Mouse (Mus musculus) liver, embryonic 15.5 days (tissue): Measurements from ENCODE around the gene Nhsl1. TPM values are rescaled to one million over a fixed set of nuclear protein-coding genes. Genes with fewer than 3 reads are reported as not detected.
A peak's percentile ranks its signal among the peaks of the same experiment; 100 is the strongest.

Experiments used
- ATAC-seq: fragments of 200-750 bp; cut with Nextera tagmentation; 2 replicates; pipeline ENCODE4 v1.8.0; 2017; ENCODE audit warnings: moderate number of reproducible peaks, mild to moderate bottlenecking, moderate library complexity; ENCODE audit not compliant: insufficient read depth
- H3K27ac ChIP-seq: fragments of 300-500 bp; sonication (generic); replicated peaks from 2 replicates; pipeline ENCODE4 v1.5.1; 2015; ENCODE audit warnings: mild to moderate bottlenecking, inconsistent platforms
- H3K27me3 ChIP-seq: fragments of 300-500 bp; sonication (generic); 2 replicates; pipeline ENCODE4 v1.6.1; 2015; ENCODE audit warnings: mild to moderate bottlenecking, inconsistent platforms
- H3K36me3 ChIP-seq: fragments of 300-500 bp; sonication (generic); replicated peaks from 2 replicates; pipeline ENCODE4 v1.6.1; 2015; ENCODE audit warnings: moderate library complexity, mild to moderate bottlenecking, inconsistent platforms
- H3K4me1 ChIP-seq: fragments of 300-500 bp; sonication (generic); replicated peaks from 2 replicates; pipeline ENCODE4 v1.6.1; 2015; ENCODE audit warnings: inconsistent platforms
- H3K4me2 ChIP-seq: fragments of 300-500 bp; sonication (generic); 2 replicates; pipeline ENCODE4 v1.6.1; 2015; ENCODE audit warnings: moderate library complexity, mild to moderate bottlenecking, inconsistent platforms
- H3K4me3 ChIP-seq: fragments of 300-500 bp; sonication (generic); replicated peaks from 2 replicates; pipeline ENCODE4 v1.5.1; 2015; ENCODE audit warnings: mild to moderate bottlenecking, inconsistent platforms
- H3K9ac ChIP-seq: fragments of 300-500 bp; sonication (generic); 2 replicates; pipeline ENCODE4 v1.6.1; 2015; ENCODE audit warnings: moderate library complexity, mild to moderate bottlenecking, inconsistent platforms
- H3K9me3 ChIP-seq: fragments of 300-500 bp; sonication (generic); replicated peaks from 2 replicates; pipeline ENCODE4 v1.6.1; 2016; ENCODE audit warnings: inconsistent platforms
- WGBS: fragments of 180-500 bp; shearing (Covaris S2); methylation state at CpG from one replicate; pipeline ENCODE4 v1.1.7; 2015; ENCODE audit warnings: mixed read lengths; ENCODE audit not compliant: insufficient replicate concordance; 5-methylcytosine and 5-hydroxymethylcytosine counted together
- polyA plus RNA-seq: library from polyadenylated mRNA; unstranded; fragments of >200 nt; fragmentation: Nextera tagmentation; extraction: Ambion mirVana; gene quantifications from 2 replicates; pipeline ENCODE4 v1.2.1, GENCODE M21; 2015

Gene Nhsl1
- polyA plus RNA-seq, 1 experiment from 2014 or later = 0.45 TPM

GRCm38 (mm10) chr10:18469279-18470135 is 150.7 kb downstream of the Nhsl1 start:
- no peak overlapping the region for H3K9ac ChIP-seq
- 2% methylated on average over 17 of the region's 17 CpGs for WGBS
- H3K27me3 ChIP-seq = no peaks in the 10 kb centered on the region
- peak overlapping the region; percentile 42 for H3K4me2 ChIP-seq
- H3K4me3 ChIP-seq = no peak overlapping the region
- ATAC-seq = 0 out of 2 replicates have a peak, but pooled peaks have one; percentile 15
- no peaks in the 10 kb centered on the region for H3K9me3 ChIP-seq
- H3K36me3 ChIP-seq = no peaks in the 10 kb centered on the region
- H3K27ac ChIP-seq = no peak overlapping the region
- no peaks in the 10 kb centered on the region; the same call in 1 of the 2 replicates for H3K4me1 ChIP-seq

GRCm38 (mm10) chr10:18470351-18471060 is 151.7 kb downstream of the Nhsl1 start:
- Histone ChIP-seq H3K4me1 (no peaks in the 10 kb centered on the region; the same call in 1 of the 2 replicates), H3K4me3 (no peak overlapping the region), H3K27me3 (no peaks in the 10 kb centered on the region), H3K9ac (no peak overlapping the region), H3K9me3 (no peaks in the 10 kb centered on the region), H3K27ac (no peak overlapping the region), H3K36me3 (no peaks in the 10 kb centered on the region), H3K4me2 (no peak overlapping the region)
- WGBS = 57% methylated on average over 20 of the region's 20 CpGs
- ATAC-seq = no peak

- H3K4me3 ChIP-seq = no peak overlapping the region
- WGBS = 69% methylated on average over 5 of the region's 5 CpGs
- H3K9ac ChIP-seq = no peak overlapping the region
- ATAC-seq = no peak
- H3K36me3 ChIP-seq = no peaks in the 10 kb centered on the region
- no peaks in the 10 kb centered on the region; the same call in 1 of the 2 replicates for H3K4me1 ChIP-seq
- H3K9me3 ChIP-seq = no peaks in the 10 kb centered on the region
- no peaks in the 10 kb centered on the region for H3K27me3 ChIP-seq
- H3K27ac ChIP-seq = no peak overlapping the region
- no peak overlapping the region for H3K4me2 ChIP-seq
Observed at GRCm38 (mm10) chr10:18471648-18472047, 152.9 kb downstream of the Nhsl1 start.

- Histone ChIP-seq H3K4me3 (no peak overlapping the region), H3K36me3 (no peaks in the 10 kb centered on the region), H3K27ac (no peak overlapping the region), H3K4me1 (no peaks in the 10 kb centered on the region), H3K27me3 (no peaks in the 10 kb centered on the region), H3K4me2 (no peak overlapping the region), H3K9me3 (no peaks in the 10 kb centered on the region), H3K9ac (no peak overlapping the region)
- WGBS = 73% methylated on average over 6 of the region's 6 CpGs
- ATAC-seq = no peak
Observed at GRCm38 (mm10) chr10:18475126-18475525, 156.3 kb downstream of the Nhsl1 start.

GRCm38 (mm10) chr10:18478294-18478693 is 159.5 kb downstream of the Nhsl1 start:
- Histone ChIP-seq H3K9me3 (no peaks in the 10 kb centered on the region), H3K27ac (no peak overlapping the region), H3K9ac (no peak overlapping the region), H3K4me1 (no peaks in the 10 kb centered on the region), H3K4me3 (no peak overlapping the region), H3K27me3 (no peaks in the 10 kb centered on the region), H3K4me2 (no peak overlapping the region), H3K36me3 (no peaks in the 10 kb centered on the region)
- 67% methylated on average over 4 of the region's 4 CpGs for WGBS
- no peak for ATAC-seq

- Histone ChIP-seq H3K4me3 (no peak overlapping the region), H3K9ac (no peak overlapping the region), H3K27ac (no peak overlapping the region), H3K27me3 (no peaks in the 10 kb centered on the region), H3K9me3 (no peaks in the 10 kb centered on the region), H3K4me2 (no peak overlapping the region), H3K4me1 (no peaks in the 10 kb centered on the region), H3K36me3 (no peaks in the 10 kb centered on the region)
- ATAC-seq = no peak
- 65% methylated on average over 3 of the region's 3 CpGs for WGBS
Observed at GRCm38 (mm10) chr10:18479285-18479684, 160.5 kb downstream of the Nhsl1 start.

- no peak overlapping the region for H3K4me3 ChIP-seq
- 75% methylated on average over 10 of the region's 10 CpGs for WGBS
- H3K4me2 ChIP-seq = no peak overlapping the region
- H3K9me3 ChIP-seq = no peaks in the 10 kb centered on the region
- no peak overlapping the region for H3K9ac ChIP-seq
- H3K36me3 ChIP-seq = no peaks in the 10 kb centered on the region
- H3K27me3 ChIP-seq = no peaks in the 10 kb centered on the region
- H3K4me1 ChIP-seq = no peaks in the 10 kb centered on the region
- no peak for ATAC-seq
- H3K27ac ChIP-seq = no peak overlapping the region
Observed at GRCm38 (mm10) chr10:18480836-18481235, 162.1 kb downstream of the Nhsl1 start.

GRCm38 (mm10) chr10:18482558-18483141 is 163.9 kb downstream of the Nhsl1 start:
- Histone ChIP-seq H3K4me3 (no peak overlapping the region), H3K9me3 (no peaks in the 10 kb centered on the region), H3K9ac (no peak overlapping the region), H3K4me2 (no peak overlapping the region), H3K27ac (no peak overlapping the region), H3K36me3 (no peaks in the 10 kb centered on the region), H3K4me1 (no peaks in the 10 kb centered on the region), H3K27me3 (no peaks in the 10 kb centered on the region)
- 35% methylated on average over 4 of the region's 4 CpGs for WGBS
- ATAC-seq = no peak

GRCm38 (mm10) chr10:18483658-18484057 is 164.9 kb downstream of the Nhsl1 start:
- no peak overlapping the region for H3K27ac ChIP-seq
- 58% methylated on average over 3 of the region's 3 CpGs for WGBS

GRCm38 (mm10) chr10:18484731-18485130 is 165.9 kb downstream of the Nhsl1 start:
- no peak for ATAC-seq
- 63% methylated on average over 5 of the region's 5 CpGs for WGBS

More at GRCm38 (mm10) chr10:18483658-18484057, 164.9 kb downstream of the Nhsl1 start:
- no peak overlapping the region for H3K4me3 ChIP-seq
- H3K9me3 ChIP-seq = no peaks in the 10 kb centered on the region
- no peak overlapping the region for H3K9ac ChIP-seq
- H3K27me3 ChIP-seq = no peaks in the 10 kb centered on the region
- no peaks in the 10 kb centered on the region for H3K36me3 ChIP-seq
- ATAC-seq = no peak
- H3K4me1 ChIP-seq = no peaks in the 10 kb centered on the region
- H3K4me2 ChIP-seq = no peak overlapping the region

GRCm38 (mm10) chr10:18488239-18488803 is 169.5 kb downstream of the Nhsl1 start:
- Histone ChIP-seq H3K4me3 (no peak overlapping the region), H3K9me3 (no peaks in the 10 kb centered on the region), H3K4me1 (no peaks in the 10 kb centered on the region), H3K36me3 (no peaks in the 10 kb centered on the region), H3K27ac (no peak overlapping the region), H3K27me3 (no peaks in the 10 kb centered on the region), H3K9ac (no peak overlapping the region), H3K4me2 (no peak overlapping the region)
- 65% methylated on average over 7 of the region's 7 CpGs for WGBS
- no peak for ATAC-seq

More at GRCm38 (mm10) chr10:18484731-18485130, 165.9 kb downstream of the Nhsl1 start:
- H3K9ac ChIP-seq = no peak overlapping the region
- H3K4me1 ChIP-seq = no peaks in the 10 kb centered on the region
- no peak overlapping the region for H3K27ac ChIP-seq
- H3K9me3 ChIP-seq = no peaks in the 10 kb centered on the region
- no peaks in the 10 kb centered on the region for H3K36me3 ChIP-seq
- no peak overlapping the region for H3K4me3 ChIP-seq
- H3K27me3 ChIP-seq = no peaks in the 10 kb centered on the region
- H3K4me2 ChIP-seq = no peak overlapping the region
